Mouse (Mus musculus): ENCODE measurements around the gene Sgk2.

- TF ChIP-seq POLR2A (IDR thresholded peaks at IDR 0.05; ENCODE audit: borderline replicate concordance, low read depth, low read length) (no peak), CTCF (IDR thresholded peaks at IDR 0.05; ENCODE audit: low read depth, low read length) (no peak)
Measured at GRCm38 (mm10) chr2:163062119-163062508, 75.0 kb downstream of the Sgk2 start.
